Mouse (Mus musculus) spleen, postnatal 36 days (tissue): ENCODE results near the gene Prkcg.
A peak's percentile ranks its signal among the peaks of the same experiment; 100 is the strongest.
"Not testable (repeated sequence)": the region's sequence is repeated elsewhere in the genome, so short reads cannot be mapped to it uniquely, and the experiment has no call there.

ENCODE experiments used
- DNase-seq, 2 experiments: peaks; one replicate each; pipeline ENCODE4 v3.0.0; 2022; ENCODE audit warnings: low spot score in 2 of 2, mixed read lengths in 1 of 2

Prkcg gene

GRCm38 (mm10) chr7:3288976-3289970 lies at the start of gene Prkcg, which contains the start of gene Myadm:
Prkcg (plus strand) TSS chr7:3289179.
Myadm (plus strand) TSS chr7:3289080.
- peak; percentile 86 to 87 for DNase-seq

GRCm38 (mm10) chr7:3239193-3239592 lies 49.8 kb upstream of the Prkcg start:
- DNase-seq, result no peak

GRCm38 (mm10) chr7:3260701-3261100 lies 28.3 kb upstream of the Prkcg start:
- DNase-seq, result no peak

- no peak for DNase-seq
Measured at GRCm38 (mm10) chr7:3261446-3261845, 27.5 kb upstream of the Prkcg start.

- no peak for DNase-seq
Measured at GRCm38 (mm10) chr7:3262789-3263188, 26.2 kb upstream of the Prkcg start.

GRCm38 (mm10) chr7:3264390-3265022 lies 24.5 kb upstream of the Prkcg start:
- DNase-seq, result no peak

- no peak for DNase-seq
Measured at GRCm38 (mm10) chr7:3265311-3265710, 23.7 kb upstream of the Prkcg start.

- no peak for DNase-seq
Measured at GRCm38 (mm10) chr7:3267261-3267660, 21.7 kb upstream of the Prkcg start.

GRCm38 (mm10) chr7:3267888-3268287 lies 21.1 kb upstream of the Prkcg start:
- no peak for DNase-seq

GRCm38 (mm10) chr7:3268291-3268690 lies 20.7 kb upstream of the Prkcg start:
- DNase-seq, result no peak

GRCm38 (mm10) chr7:3272206-3272605 lies 16.8 kb upstream of the Prkcg start:
- no peak for DNase-seq

GRCm38 (mm10) chr7:3275455-3276170 lies 13.4 kb upstream of the Prkcg start:
- no peak for DNase-seq

- not testable (repeated sequence) for DNase-seq
Measured at GRCm38 (mm10) chr7:3276781-3277180, 12.2 kb upstream of the Prkcg start.

- no peak for DNase-seq
Measured at GRCm38 (mm10) chr7:3280080-3280653, 8.8 kb upstream of the Prkcg start.

- no peak for DNase-seq
Measured at GRCm38 (mm10) chr7:3280654-3281153, 8.3 kb upstream of the Prkcg start.

- DNase-seq, result no peak
Measured at GRCm38 (mm10) chr7:3281741-3282140, 7.2 kb upstream of the Prkcg start.

- no peak for DNase-seq
Measured at GRCm38 (mm10) chr7:3283081-3283875, 5.7 kb upstream of the Prkcg start.

- DNase-seq, result no peak
Measured at GRCm38 (mm10) chr7:3284604-3285003, 4.4 kb upstream of the Prkcg start.

- peak; percentile 31 to 44 for DNase-seq
Measured at GRCm38 (mm10) chr7:3286036-3286435, 2.9 kb upstream of the Prkcg start.

GRCm38 (mm10) chr7:3287186-3287585 lies 1.8 kb upstream of the Prkcg start:
- DNase-seq, result no peak
